Mouse (Mus musculus) bone marrow macrophage, adult 2 months (primary cell): Measurements from ENCODE around the gene Epb41l2.

ENCODE experiments used
- CTCF ChIP-seq: IDR thresholded peaks from 2 replicates; pipeline ENCODE4 v1.5.1; 2012; ENCODE audit warnings: low read depth, mild to moderate bottlenecking, low read length, moderate library complexity
- POLR2A ChIP-seq: IDR thresholded peaks from 2 replicates; pipeline ENCODE4 v1.6.1; 2012; ENCODE audit warnings: mild to moderate bottlenecking, low read depth, low read length, borderline replicate concordance

GRCm38 (mm10) chr10:25397767-25398690 lies 38.4 kb downstream of the Epb41l2 start:
- TF ChIP-seq CTCF (no peak), POLR2A (no peak)
